Mouse (Mus musculus): Measurements from ENCODE around the gene Dtx2. TPM values are rescaled to one million over a fixed set of nuclear protein-coding genes. Genes with fewer than 3 reads are reported as not detected.

Dtx2 gene
- polyA plus RNA-seq, 1 experiment from 2014 or later = 28.8 TPM

DNA sequence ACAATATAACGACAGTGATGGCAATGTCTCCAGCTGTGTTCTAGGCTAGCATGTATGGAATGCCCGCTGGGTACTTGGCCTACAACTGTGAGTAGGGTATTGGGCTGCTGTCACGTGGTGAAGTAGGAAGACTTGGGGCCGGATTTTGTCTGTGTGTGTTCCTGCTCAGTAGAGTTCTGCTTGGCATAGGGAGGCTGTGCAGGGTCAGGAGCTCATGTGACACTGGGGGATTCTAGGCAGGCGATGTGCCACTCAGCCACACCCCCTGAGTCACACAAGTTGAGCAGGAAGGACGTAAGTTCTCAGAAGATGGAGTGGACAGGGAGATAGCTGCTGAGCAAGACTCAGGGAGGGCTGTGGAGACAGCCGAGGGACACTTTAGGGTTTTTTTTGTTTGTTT, 13.1 kb downstream of the Dtx2 start:
- Histone ChIP-seq H3K27ac (no peak overlapping the region), H3K36me3 (peaks cover 33% of the 10 kb centered on the region), H3K4me2 (replicated peaks) (no peak overlapping the region), H3K27me3 (no peaks in the 10 kb centered on the region), H3K4me1 (replicated peaks) (0 out of 2 replicates have a peak, but pooled peaks cover 3% of the 10 kb centered on the region), H3K9me3 (no peaks in the 10 kb centered on the region), H3K4me3 (replicated peaks) (no peak overlapping the region), H3K9ac (replicated peaks) (no peak overlapping the region)
- 85% methylated on average over 7 of the region's 7 CpGs for whole genome bisulfite sequencing
- ATAC-seq = no peak

DNA sequence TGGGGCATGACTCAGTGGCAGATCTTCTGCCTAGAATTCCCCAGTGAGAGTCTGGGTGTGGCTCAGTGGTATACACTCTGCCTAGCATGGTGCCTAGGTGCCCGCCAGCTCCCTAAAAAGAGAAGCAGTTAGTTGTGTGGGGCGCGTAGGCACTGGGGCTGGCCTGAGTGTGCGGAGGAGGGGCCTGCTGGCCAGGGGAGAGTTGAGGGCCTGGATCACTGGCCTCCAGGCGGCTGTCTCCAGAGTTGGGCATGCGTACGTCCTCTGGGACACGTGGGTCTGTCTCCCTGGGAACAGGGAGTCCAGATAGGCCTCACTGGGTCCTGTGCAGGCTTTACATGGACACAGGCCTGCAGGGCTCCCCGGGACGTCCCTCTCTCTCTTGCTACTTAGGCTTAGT, 20.3 kb downstream of the Dtx2 start:
- H3K27me3 ChIP-seq = no peaks in the 10 kb centered on the region
- no peak for ATAC-seq
- WGBS = 83% methylated on average over 10 of the region's 10 CpGs
- no peak overlapping the region for H3K27ac ChIP-seq
- H3K9me3 ChIP-seq = no peaks in the 10 kb centered on the region
- no peak overlapping the region for H3K9ac ChIP-seq (replicated peaks)
- peaks cover 55% of the 10 kb centered on the region for H3K36me3 ChIP-seq
- peaks cover 8% of the 10 kb centered on the region for H3K4me1 ChIP-seq (replicated peaks)
- no peak overlapping the region for H3K4me2 ChIP-seq (replicated peaks)
- H3K4me3 ChIP-seq (replicated peaks) = no peak overlapping the region

DNA sequence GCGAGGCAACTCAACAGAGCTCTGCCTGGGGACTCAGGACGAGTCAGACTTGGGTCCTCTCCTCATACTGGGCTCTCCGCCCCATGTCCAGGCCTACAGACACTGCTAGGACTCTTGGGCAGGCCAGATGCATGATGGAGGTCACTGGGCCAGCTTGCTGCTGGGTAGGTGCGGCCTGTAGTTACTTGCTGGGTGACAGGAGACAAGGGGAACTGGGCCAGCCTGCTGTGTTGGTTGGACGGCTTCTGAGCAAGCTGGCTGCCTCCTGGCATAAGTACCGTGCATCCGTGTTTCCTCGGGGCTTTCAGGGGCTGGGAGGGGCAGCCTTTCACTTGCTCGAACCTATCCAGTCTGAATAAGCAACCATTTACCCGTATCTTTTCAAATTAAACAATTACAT, 21.0 kb downstream of the Dtx2 start:
- no peak overlapping the region for H3K4me2 ChIP-seq (replicated peaks)
- H3K27me3 ChIP-seq = no peaks in the 10 kb centered on the region
- H3K9me3 ChIP-seq = no peaks in the 10 kb centered on the region
- H3K36me3 ChIP-seq = peaks cover 54% of the 10 kb centered on the region
- H3K27ac ChIP-seq = no peak overlapping the region; the same call in 1 of the 2 replicates
- H3K4me3 ChIP-seq (replicated peaks) = no peak overlapping the region
- 77% methylated on average over 10 of the region's 10 CpGs for WGBS
- H3K4me1 ChIP-seq (replicated peaks) = peaks cover 8% of the 10 kb centered on the region
- ATAC-seq = no peak
- no peak overlapping the region; the same call in 1 of the 2 replicates for H3K9ac ChIP-seq (replicated peaks)

DNA sequence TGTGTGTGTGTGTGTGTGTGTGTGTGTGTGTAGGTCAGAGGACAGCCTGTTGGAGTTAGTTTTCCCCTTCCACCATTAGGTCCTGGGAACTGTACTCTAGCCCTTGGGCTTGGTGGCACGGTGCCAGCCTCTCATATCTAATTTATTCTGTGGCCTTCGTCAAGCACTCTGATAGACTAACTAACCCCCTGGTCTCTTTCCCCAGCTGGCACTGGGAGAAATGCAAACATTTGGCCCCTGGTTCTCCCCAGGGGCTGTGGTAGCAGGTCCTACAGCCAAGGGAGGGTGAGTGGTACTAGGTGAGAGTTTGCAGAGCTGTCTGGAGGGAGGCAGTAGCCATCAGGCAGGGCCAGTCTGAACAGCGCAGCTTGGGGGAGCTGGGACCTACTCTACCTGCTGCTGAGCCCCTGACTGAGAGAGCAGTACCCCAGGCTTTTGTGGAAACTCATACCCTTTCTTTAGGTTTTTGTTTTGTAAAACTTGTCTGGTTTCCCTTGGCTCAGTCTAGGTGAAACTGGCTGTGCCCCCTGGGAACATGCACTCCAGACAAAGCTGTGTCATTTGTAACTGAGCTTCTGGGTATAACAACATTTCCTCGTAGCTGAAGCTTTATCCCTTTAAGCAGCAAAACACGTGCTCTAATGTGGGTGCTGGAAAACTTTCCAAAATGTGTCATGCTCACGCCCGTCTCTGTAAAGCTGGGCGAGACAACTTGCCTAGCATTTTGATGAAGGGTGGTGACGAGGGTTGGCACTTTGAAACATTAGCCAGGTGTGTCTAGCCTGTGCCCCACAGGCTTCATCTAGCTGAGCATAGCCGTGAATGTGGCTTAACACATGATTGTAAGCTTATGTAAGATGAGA, 21.6 kb downstream of the Dtx2 start:
- Histone ChIP-seq H3K4me2 (replicated peaks) (no peak overlapping the region), H3K27ac (peak overlapping the region; percentile 51; the same call in 1 of the 2 replicates), H3K9me3 (no peaks in the 10 kb centered on the region), H3K36me3 (peaks cover 51% of the 10 kb centered on the region), H3K4me3 (replicated peaks) (no peak overlapping the region), H3K27me3 (no peaks in the 10 kb centered on the region), H3K4me1 (replicated peaks) (peaks cover 8% of the 10 kb centered on the region), H3K9ac (replicated peaks) (peak overlapping the region; percentile 32; the same call in 1 of the 2 replicates)
- ATAC-seq = 0 out of 2 replicates have a peak, but pooled peaks have one; percentile 17
- WGBS = 76% methylated on average over 10 of the region's 10 CpGs

DNA sequence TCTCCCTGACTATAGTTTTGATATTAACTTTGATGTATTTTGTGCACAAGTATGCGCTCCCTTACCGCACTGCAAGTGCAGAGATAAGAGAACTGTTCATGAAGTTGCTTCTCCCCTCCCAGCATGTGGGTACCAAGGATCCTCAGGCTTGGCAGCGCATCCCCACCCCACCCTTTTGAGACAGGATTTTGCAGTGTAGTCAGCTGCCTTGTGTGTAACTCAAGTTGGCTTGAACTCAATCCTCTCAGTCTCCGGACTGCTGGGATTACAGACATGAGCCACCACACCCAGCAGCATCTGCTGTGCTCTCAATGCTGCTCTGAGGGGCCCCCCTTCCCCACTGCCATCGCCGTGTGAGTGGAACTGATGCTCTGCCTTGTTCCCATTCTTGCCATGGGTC, 22.7 kb downstream of the Dtx2 start:
- Histone ChIP-seq H3K9ac (replicated peaks) (no peak overlapping the region), H3K27me3 (no peaks in the 10 kb centered on the region), H3K4me1 (replicated peaks) (peaks cover 8% of the 10 kb centered on the region), H3K4me3 (replicated peaks) (no peak overlapping the region), H3K36me3 (peaks cover 49% of the 10 kb centered on the region), H3K9me3 (no peaks in the 10 kb centered on the region), H3K27ac (no peak overlapping the region), H3K4me2 (replicated peaks) (no peak overlapping the region)
- no peak for ATAC-seq
- WGBS = 86% methylated on average over 6 of the region's 6 CpGs

DNA sequence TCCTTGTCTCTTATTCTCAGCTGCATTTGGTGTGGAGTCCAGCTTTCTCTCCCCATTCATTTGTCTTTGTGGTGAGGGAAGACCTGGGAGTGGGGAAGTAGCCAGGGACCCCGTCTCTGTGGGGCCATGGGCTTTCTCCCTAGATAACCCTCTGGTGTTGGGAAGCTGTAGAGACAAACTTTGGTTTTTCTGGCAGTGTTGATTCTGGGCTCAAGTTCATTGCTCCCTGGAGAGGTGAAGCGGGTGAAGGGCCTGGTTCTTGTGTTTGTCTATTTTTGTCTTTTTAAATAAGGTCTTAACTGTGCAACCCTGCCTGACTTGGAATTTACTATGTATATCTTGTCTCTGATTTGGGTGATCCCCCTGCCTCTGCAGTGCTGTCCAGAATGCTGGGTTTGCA, 24.1 kb downstream of the Dtx2 start:
- no peak overlapping the region for H3K9ac ChIP-seq (replicated peaks)
- no peak for ATAC-seq
- H3K36me3 ChIP-seq = peaks cover 38% of the 10 kb centered on the region
- H3K27ac ChIP-seq = no peak overlapping the region; the same call in 1 of the 2 replicates
- no peak overlapping the region for H3K4me2 ChIP-seq (replicated peaks)
- peaks cover 8% of the 10 kb centered on the region for H3K4me1 ChIP-seq (replicated peaks)
- H3K4me3 ChIP-seq (replicated peaks) = no peak overlapping the region
- no peaks in the 10 kb centered on the region for H3K27me3 ChIP-seq
- 84% methylated on average over 2 of the region's 2 CpGs for WGBS
- H3K9me3 ChIP-seq = no peaks in the 10 kb centered on the region

DNA sequence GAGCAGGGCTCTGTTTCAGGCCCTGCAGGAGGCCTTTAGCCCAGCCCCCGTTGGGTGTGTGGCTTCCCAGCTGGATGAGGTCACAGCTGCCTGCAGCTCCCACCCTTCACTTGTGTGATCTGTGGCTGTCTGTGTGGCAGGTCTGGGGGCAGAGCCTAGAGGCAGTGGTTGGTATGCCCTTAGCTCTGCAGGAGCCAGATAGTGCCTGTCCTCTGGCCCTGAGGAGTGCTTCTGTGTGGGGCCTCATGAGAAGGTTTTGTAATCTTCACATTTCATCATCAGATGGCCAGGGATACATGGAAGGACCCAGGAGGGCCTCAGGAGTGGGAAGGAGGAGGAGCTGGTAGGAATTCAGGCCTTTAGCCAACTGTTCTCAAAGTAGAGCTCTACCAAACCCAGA, 25.3 kb downstream of the Dtx2 start:
- H3K27ac ChIP-seq = no peak overlapping the region
- WGBS = 39% methylated on average over 1 of the region's 1 CpGs
- no peaks in the 10 kb centered on the region for H3K9me3 ChIP-seq
- no peak overlapping the region for H3K4me3 ChIP-seq (replicated peaks)
- ATAC-seq = no peak
- H3K9ac ChIP-seq (replicated peaks) = no peak overlapping the region
- H3K27me3 ChIP-seq = no peaks in the 10 kb centered on the region
- H3K4me1 ChIP-seq (replicated peaks) = peaks cover 8% of the 10 kb centered on the region
- no peak overlapping the region for H3K4me2 ChIP-seq (replicated peaks)
- H3K36me3 ChIP-seq = peaks cover 38% of the 10 kb centered on the region

DNA sequence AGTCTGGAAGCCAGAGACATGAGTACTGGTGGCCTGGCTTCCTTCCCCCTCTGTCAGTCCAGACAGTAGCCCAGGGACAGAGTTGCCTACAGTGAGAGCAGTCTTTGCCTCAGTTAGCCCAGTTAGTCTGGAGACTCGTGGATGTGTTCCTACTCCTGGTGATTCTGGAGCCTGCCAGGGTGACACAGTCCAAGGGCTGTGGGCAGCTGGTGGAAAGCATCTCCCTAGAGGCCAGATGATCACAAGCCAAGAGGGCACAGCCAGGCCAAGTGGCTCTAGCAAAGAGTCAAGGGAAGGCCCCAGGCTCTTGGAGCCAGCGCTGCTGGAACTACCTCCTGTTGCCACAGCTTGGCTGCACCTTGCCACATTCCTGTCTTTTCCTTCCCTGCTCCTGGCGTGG, 31.1 kb downstream of the Dtx2 start:
- H3K4me2 ChIP-seq (replicated peaks) = no peak overlapping the region
- H3K4me3 ChIP-seq (replicated peaks) = no peak overlapping the region
- H3K27ac ChIP-seq = no peak overlapping the region
- H3K27me3 ChIP-seq = no peaks in the 10 kb centered on the region
- WGBS = 87% methylated on average over 3 of the region's 3 CpGs
- peaks cover 74% of the 10 kb centered on the region for H3K36me3 ChIP-seq
- ATAC-seq = no peak
- H3K9me3 ChIP-seq = no peaks in the 10 kb centered on the region
- H3K9ac ChIP-seq (replicated peaks) = no peak overlapping the region
- no peaks in the 10 kb centered on the region for H3K4me1 ChIP-seq (replicated peaks)

DNA sequence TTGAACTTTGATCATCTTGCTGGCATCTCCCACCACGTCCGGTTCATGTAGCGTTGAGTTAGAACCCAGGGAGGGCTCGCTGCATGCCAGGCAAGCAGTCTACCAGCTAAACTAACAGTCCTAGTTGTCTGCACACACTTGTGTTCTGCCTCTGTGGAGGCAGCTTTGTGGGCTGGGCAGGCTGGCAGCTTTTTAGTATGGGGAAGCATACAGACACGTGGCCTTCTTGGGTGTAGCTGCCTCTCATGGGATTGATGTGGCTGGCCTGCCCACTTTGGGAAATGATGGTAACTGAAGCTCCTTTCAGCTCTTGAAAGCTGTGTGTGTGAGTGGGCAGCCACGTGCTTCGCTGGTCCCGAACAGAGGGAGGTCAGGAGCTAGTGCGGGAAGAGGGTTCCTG, 32.3 kb downstream of the Dtx2 start:
- WGBS = 76% methylated on average over 9 of the region's 9 CpGs
- Histone ChIP-seq H3K27me3 (no peaks in the 10 kb centered on the region), H3K4me2 (replicated peaks) (no peak overlapping the region), H3K27ac (no peak overlapping the region), H3K4me3 (replicated peaks) (no peak overlapping the region), H3K9me3 (no peaks in the 10 kb centered on the region), H3K4me1 (replicated peaks) (no peaks in the 10 kb centered on the region), H3K9ac (replicated peaks) (no peak overlapping the region), H3K36me3 (peaks cover 78% of the 10 kb centered on the region)
- no peak for ATAC-seq

DNA sequence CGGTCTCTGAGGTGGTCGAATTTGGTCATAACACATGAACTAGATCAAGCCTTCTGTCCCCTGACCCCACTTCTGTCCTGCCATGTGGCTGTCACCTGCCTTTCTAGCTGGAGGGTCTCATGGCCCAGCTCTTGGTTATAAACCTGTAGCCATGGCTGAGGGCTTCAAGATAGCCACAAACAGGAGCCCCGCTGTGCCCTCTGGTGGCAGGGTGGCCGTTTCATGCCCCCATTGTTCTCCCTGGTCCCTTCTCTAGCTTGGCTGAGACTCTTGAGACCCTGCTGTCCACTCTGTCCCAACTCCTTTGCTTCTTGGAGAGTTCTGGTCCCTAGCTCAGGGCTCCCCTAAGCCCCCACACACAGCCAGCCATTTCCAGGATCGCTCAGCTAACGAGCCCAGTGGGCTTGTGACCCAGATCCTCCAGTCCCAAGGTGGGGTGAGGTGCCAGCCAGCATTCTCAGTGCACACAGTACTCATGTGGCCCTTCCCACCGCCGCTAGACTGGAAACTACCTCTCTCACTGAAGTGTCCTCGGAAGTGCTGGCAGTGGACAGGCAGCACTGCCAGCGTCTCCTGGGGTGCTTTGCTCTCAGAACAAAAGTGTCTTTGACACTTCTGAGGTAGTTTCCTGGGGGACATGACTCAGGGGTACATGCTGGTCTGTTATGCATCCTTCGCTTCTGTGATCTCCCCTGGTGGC, 33.2 kb downstream of the Dtx2 start:
- Histone ChIP-seq H3K36me3 (peaks cover 85% of the 10 kb centered on the region), H3K9me3 (no peaks in the 10 kb centered on the region), H3K4me1 (replicated peaks) (no peaks in the 10 kb centered on the region), H3K27ac (no peak overlapping the region), H3K27me3 (no peaks in the 10 kb centered on the region), H3K4me3 (replicated peaks) (no peak overlapping the region), H3K9ac (replicated peaks) (no peak overlapping the region), H3K4me2 (replicated peaks) (no peak overlapping the region)
- ATAC-seq = no peak
- 84% methylated on average over 11 of the region's 11 CpGs for WGBS

DNA sequence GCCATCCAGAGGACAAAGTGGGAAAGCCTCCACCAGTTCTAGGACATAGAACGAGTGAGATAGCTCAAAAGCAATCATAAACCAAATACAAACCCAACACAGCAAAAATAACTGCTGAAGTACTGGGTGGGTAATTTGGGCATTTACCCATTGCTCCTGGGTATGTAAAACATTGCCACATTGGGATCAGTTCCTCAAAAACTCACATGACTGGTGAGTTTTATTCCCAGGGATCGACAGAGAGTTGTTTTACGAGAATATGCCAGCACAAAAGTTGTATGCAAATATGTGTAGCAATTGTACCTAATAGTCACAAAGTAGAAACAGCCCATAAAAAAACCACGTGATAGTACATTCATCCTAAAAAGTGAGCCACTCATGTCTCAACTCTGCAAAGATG, 40.3 kb downstream of the Dtx2 start:
- Histone ChIP-seq H3K9ac (replicated peaks) (no peak overlapping the region), H3K4me1 (replicated peaks) (no peaks in the 10 kb centered on the region), H3K27ac (no peak overlapping the region), H3K4me3 (replicated peaks) (no peak overlapping the region), H3K36me3 (peaks cover 34% of the 10 kb centered on the region), H3K9me3 (no peaks in the 10 kb centered on the region), H3K4me2 (replicated peaks) (no peak overlapping the region), H3K27me3 (no peaks in the 10 kb centered on the region)
- no peak for ATAC-seq
- 85% methylated on average over 4 of the region's 4 CpGs for WGBS

DNA sequence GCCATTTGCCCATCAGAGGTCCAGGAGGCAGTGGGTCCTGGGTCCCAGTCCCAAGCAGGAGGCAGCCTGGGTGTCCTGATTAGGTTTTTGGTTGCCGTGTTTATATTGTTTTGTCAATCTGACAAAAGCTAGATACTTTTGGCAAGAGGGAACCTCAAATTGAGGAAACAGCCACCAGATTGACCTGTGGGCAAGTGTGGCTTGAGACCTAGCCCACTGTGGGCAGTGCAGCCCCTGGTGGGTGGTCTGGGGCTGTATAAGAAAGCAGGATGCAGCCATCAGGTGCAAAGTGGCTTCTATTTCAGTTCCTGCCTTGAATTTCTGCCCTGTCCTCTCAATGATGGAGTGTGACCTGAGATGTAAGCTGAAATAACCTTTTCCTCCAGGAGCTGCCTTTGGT, 40.7 kb downstream of the Dtx2 start:
- Histone ChIP-seq H3K36me3 (peaks cover 30% of the 10 kb centered on the region), H3K27ac (no peak overlapping the region), H3K27me3 (no peaks in the 10 kb centered on the region), H3K9ac (replicated peaks) (no peak overlapping the region), H3K9me3 (no peaks in the 10 kb centered on the region), H3K4me2 (replicated peaks) (no peak overlapping the region), H3K4me3 (replicated peaks) (no peak overlapping the region), H3K4me1 (replicated peaks) (no peaks in the 10 kb centered on the region)
- WGBS = 86% methylated on average over 1 of the region's 1 CpGs
- ATAC-seq = no peak
